Mouse (Mus musculus) kidney, postnatal 10 days (tissue): ENCODE results near the gene Cyb5rl.

Experiments
- DNase-seq: peaks from one replicate; pipeline ENCODE4 v3.0.0; 2021; ENCODE audit warnings: mixed read lengths

Cyb5rl gene

DNA sequence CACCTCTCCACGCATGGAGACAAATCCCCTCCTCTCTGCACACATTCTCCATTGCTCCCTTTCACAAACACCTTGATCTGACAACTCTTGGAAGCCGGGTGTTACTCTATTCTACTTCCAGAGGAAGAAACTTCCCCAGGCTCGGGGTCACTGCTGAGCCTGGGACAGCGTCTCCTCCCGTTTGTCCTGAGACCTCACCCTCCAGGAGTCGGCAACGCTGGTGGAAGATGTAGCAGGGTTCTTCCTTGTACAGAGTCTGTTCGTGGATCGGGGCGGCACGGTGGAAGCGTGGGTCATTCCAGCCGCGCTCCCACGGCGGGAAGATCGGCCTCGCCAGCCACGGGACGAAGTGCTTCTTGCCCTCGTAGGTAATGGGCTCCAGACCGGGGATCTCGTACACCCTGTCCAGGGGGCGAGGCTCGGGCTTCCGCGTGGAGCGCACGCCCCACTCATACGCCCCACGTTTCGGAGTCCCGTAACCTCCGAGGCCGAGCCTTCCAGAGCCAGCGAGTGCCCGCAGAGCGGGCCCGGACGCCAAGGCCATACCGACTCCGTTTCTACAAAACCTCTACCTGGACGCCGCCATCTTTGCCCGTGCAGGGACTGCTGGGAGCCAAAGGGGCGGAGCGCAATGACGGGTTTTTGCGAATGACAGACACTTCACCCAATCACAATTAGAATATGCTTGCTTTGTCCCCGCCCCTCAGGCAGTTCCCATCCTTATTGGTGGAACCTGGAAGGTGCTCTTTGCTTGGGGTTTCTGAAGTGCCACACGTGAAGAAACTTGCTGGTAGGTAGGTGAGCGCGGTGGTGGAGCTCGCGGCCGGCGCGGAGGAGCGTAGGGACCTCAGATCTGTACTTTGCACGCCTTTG lies at the start of gene Cyb5rl, which contains the start of gene Mrpl37:
Gene Cyb5rl, plus strand, starts transcription at position 737 of the 873 bp plus-strand sequence.
Gene Mrpl37, minus strand, starts transcription at position 617 of the 873 bp plus-strand sequence.
- DNase-seq = peak; percentile 95

DNA sequence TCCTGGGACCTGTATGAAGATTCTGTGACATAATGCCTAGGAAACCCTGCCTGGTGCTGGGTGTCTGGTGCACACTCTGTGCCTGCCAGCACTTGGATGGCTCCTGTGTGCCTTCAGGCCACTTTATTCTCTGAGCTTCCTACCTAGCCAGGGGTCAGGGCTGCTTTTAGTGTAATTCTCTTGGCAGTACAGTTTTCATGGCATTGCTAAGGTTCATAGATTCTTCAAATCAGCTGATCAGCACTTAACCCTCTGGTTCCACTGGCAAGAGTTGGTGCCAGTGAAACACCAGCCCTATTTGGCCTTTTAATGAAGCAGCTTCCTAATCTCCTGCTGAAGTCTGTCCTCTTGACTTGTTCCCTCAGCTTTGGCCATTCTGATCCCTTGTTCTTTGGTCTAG lies 49.5 kb upstream of the Cyb5rl start:
- no peak for DNase-seq

DNA sequence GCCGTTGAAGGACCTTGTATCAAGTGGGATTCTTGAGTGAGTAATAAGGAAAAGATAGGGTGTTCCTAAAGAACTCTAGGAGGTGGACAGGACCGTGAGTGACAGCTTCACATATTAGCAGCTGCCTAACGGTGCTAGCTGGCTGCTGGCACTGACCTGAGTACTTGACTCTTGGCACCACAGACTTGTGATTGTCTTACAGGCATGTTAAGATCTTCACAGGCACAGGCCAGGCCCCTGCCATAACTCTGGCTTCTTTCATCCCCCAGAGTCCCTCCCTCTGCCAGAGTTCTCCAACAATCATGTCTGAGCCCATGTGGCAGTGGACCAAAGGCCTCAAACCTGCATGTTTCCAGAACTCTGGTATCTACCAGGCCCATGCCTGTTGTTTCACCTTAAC lies 48.3 kb upstream of the Cyb5rl start:
- DNase-seq = no peak

DNA sequence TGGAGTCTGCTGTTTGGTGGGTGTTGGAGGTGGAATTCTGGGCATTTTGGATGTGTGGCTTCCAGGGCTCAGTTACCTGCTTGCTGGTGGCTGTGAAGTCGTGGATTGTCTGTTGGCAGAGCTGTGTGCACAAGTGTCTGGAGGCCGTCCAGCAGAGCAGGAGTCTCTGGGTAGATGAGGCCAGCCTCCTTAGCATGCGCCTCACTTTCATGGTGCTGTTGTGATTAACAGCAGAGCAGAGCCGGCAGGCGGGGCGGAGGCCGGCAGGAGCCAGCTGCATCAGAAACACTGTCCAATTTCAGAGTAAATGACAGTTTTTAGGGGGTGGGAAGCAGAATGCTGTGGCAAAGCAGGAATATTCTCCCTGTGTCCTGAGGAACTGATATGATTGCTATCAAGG lies 47.8 kb upstream of the Cyb5rl start:
- DNase-seq = peak; percentile 45

DNA sequence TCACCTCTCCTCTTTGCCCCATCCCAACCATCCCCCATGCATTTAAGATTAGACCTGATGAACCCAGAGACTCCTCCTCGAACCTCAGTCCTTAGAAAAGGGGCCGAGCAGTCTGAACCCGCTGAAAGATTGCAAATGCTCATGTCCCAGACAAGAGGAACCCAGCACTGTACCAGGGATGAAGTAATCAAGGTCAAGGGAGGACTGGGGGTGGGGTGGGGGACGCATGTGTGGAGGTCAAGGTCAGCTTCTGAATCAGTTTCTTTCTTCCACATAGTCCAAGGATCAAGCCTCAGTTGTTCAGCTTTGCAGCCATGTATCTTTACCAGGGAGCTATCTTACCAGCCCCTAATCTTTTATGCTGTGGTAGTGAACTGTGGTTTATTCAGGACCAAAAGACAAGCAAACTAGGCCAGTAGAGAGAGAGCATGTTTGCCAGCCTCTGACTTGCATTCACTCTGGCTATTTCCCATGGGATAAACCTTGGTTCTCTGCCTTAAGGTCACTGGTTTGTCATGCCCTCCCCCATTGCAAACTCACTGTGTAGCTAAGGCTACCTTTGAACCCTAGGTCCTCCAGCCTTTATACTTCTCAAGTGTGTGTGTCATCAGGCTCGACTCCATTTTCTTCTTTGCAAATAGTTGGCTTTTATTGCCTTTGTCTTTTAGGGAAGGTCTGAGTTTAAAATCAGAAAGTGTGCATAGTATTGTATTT lies 46.3 kb upstream of the Cyb5rl start:
- DNase-seq = no peak

DNA sequence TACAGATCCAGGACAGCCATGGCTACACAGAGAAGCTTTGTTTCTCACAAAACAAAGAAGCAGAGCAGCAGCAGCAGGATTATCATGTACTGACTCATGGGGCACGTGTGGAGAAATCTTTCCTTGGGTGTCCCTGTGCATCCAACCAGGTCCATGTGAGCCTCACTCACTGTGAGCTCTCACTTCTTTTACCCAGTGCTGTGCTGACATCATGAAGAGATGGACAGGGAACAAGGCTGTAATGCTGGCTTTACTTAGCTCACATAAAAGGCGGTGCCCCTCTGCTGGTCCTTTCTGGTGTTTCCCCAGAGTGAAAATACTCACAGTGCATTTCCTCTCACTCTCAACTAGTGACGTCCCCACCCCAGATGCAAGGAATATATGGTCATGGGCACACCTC lies 45.3 kb upstream of the Cyb5rl start:
- no peak for DNase-seq

DNA sequence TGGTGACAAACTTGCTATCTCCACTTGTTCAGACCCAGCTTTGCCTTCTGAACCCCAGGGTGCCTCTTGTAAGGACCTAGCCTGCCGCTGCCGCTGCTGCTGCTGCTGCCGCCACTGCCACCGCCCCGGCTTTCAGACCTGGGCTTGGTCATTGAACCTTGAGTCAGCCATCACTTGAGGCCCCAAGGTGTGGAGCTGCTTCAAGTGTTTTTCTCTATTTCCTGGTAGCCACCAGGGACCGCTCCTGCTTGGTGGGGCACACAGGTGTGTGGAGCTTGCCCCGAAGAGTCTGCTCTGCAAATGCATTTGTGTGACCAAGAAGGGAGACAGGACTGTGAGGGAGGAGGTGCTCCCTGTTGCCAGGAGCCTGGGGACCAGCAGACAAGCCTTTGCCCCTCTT lies 41.9 kb upstream of the Cyb5rl start:
- DNase-seq = no peak

DNA sequence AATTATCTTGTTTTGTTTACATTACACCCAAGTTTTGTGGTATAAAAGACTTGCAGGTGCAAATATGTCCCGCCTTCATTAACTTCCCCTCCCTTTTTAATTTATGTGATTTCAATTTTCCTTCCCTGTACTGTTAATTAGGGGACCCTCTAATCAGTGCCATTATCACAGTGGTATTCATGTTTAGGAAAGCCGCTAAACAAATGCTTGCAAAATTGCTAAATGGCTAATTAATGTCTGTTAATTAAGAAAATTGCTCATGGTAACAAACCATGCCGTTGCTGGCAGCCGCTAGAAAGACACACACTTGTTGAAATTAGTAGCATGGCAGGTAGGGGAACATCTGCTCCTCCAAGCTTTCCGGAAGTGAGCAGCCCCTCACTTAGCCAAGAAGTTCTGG lies 41.4 kb upstream of the Cyb5rl start:
- no peak for DNase-seq

DNA sequence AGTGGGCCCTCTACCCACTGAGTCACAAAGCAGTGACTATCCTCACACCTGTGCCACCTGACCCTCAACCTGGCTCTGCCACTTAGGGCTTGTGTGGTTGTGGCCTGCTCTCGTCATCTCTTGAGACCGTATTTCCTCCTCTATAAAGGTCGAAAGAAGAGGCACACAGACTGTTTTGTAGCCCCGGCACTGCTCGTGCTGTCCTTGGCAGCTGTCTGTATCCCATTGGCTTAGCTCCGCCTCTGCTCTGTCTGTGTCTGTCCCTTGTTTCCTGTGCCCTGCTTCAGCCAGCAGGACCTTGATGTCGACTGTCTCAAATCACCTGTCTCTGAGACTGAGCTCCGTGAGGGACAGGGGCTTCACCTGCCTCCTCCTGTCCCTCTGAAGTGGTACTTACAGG lies 40.3 kb upstream of the Cyb5rl start:
- no peak for DNase-seq

DNA sequence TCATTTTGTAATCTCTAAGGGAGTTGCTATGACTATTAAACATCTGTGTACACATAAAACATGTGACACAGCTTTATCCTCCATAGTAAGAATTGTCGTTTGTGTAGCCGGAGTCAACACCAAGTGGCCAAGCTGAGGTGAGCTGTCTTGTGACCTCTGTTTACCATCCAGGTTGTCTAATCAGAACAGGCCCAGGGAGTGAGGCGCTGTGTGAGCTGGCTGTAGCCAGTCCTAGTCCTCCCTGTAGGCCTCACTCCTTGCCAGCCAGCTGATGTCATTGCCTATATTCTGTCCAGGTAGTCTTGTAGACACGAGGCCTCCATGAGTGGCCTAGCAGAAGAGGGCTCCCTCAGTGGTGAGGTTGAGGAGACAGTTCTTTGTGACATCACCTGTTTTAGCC lies 31.1 kb upstream of the Cyb5rl start:
- no peak for DNase-seq

DNA sequence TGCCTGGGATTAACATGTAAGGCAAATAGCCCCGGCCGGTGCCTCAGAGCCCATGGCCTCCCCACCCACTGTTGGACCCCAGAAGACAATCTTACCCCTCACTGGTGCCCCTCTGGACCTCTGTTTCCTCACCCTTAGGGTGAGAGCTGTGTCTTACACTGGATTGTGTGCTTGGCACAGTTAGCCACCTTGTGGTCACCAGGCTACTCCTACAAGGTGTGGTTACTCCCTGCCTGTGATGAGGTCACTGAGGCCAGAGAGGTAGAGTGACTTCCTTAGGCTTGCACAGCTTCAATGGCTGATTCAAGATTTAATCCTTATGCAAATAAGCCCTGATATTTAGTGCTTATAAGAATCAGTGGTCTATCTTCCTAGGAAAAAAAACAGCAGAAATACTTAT lies 29.8 kb upstream of the Cyb5rl start:
- DNase-seq = no peak

DNA sequence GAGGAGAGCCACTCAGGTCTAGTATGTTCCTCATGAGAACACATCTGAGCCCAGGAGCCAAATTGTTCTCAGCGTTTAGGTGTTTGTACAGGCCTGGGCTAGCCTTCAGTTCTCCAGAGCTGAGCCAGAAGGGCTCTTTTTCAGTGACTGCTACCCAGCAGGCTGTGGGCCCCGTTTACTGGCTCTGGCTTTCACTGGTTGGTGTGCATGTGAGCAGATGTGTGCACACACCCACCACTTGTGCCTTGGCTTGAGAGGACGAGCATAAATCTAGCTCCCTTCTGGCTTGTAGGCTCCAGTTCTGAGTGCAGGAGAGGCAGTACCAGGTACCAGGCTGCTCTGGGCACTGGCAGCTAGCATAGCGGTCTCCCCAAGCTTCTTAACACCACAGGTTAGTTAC lies 28.5 kb upstream of the Cyb5rl start:
- DNase-seq = no peak

DNA sequence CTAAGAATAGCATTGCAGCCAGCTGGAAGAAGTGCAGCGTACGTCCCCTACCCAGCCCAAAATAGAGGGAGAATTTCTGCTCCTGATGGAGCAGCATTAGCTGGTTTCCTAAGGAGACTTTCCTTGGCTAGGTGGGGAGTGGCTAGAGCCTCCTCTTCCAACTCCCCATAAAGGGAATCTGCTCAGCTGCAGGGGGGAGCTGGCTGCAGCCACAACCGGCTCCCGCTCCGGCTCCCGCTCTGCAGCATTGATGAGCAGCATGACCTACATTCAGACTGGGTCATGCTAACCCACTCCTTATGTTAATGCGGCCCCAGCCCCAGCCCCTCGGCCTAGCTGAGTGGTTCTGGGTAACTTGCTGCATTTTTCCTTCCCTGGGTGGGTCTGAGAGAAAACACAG lies 27.5 kb upstream of the Cyb5rl start:
- DNase-seq = no peak

DNA sequence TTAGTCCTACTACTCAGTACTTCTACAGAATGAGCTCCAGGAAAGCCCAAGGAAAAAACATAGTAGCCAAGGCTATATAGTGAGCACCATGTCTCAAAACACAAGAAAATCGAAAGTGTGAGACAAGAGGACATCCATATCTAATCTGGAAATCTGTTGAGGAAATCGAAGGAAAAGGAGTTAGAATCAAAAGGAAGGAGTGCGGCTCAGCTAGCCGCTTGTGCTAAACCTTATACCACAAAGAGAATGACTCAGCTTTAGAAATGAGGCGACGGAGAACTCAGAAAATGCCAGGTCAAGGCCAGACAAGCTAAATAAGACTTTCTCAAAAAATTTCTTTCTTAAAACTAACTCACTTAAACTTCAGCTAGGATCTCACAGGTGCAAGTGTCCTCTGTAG lies 24.5 kb upstream of the Cyb5rl start:
- no peak for DNase-seq

DNA sequence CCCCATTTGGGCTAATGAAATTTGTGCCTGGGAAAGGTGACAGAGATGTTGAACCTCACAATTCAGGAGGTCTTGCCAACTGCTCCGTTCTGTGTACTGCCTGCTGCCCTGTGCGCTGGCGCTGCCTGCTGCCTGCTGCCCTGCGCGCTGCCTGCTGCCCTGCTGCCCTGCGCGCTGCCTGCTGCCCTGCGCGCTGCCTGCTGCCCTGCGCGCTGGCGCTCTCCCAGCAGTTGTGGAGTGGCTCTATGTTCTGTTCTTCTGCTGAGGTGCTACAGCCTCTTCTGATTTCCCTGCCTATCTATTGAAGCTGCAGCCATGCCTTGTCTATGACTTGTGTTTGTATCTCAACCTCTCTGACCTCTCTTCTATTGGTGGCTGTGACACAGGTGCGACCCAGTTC lies 21.6 kb upstream of the Cyb5rl start:
- no peak for DNase-seq

DNA sequence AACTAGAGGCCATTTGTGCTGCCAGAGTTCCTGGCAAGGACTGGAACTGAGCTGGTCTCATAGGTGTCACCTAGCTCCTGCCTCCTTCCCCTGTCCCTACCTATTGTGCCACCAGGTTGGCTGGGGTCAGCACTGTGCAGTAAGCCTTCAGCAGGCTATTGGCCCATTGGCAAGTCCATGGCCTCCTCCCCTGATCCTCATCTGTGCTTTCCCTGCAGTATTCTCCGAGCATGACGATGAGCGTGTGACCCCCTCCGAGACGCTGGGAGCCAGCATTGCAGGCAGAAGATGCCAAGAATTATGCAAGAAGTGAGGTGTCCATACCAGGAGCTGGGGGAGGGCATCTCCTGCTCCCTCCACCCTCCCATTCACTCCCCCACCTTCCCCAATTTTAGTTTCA lies 19.0 kb upstream of the Cyb5rl start:
- DNase-seq = no peak

DNA sequence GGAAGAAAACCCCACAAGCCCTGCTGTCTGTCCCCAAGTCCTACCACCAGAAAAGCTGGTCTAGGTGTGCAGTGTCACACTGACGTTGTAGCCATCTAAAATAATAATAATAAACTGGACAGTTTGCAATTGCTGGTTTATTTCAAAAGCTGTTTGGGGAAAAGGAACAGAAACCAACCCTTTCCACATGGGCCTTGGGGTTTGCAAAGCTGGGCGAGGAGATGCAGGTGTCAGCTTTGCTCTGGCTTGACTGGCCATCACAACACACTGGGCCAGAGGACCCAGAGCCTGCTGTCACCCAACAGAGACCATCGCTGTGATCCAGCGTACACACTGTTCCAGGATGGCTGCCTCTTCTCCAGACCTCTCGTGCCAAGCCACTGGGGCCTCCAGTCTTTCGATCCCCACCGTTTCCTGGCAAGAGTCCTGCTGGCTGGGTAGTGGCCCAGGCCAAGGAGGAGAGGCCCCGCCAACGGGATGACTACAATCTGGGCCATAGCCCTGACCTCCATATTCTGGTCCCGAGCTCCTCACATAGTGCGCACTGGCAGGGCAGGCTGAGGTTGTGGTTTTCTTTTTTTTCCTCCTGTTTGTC lies 18.1 kb upstream of the Cyb5rl start:
- DNase-seq = no peak

DNA sequence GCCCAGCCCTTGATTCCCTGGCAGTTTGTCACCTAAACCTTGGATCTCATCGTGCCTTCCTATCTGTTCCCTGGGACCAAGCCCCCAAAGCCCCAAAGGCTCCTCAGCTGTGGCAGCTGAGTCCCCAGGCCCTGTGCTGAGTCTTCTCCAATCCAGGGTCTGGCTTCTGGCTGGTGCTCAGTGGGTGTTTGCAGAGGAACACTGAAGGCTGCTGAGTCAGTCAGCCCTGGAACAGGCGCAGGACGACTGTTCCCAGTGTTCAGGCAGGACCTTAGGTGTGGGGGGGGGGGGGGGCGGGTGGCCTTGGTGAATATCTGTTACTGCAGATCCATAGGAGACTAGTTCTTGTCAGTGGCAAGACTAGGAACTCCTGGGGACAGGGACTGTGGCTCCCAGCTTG lies 14.9 kb upstream of the Cyb5rl start:
- DNase-seq = no peak

DNA sequence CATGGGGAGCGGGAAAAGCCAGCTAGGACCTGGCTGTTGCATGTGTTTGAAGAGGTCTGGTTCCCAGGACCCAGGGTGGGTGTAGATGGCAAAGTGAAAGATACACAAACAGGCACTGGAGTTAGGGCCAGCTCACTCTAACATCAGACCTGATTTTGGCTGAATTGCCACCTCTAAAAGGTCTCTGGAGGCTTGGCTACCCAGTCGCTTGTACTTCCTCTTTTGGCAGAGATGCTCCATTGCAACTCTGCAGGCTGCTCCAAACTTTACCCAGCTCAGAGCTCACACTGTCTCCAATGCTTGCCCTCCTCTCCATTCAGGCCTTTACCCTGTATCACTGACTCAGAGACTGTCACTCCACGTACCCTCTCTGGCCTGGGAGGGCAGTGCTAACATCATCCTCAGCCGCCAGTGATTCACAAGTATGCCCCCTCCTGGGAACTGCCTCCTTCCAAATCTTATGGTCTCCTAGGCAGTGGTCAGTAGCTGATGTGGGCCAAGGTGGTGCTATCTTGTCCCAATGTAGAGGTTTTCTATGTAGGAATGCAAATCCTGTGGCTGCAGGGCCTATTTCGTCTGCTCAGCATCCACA lies 13.7 kb upstream of the Cyb5rl start:
- DNase-seq = no peak

DNA sequence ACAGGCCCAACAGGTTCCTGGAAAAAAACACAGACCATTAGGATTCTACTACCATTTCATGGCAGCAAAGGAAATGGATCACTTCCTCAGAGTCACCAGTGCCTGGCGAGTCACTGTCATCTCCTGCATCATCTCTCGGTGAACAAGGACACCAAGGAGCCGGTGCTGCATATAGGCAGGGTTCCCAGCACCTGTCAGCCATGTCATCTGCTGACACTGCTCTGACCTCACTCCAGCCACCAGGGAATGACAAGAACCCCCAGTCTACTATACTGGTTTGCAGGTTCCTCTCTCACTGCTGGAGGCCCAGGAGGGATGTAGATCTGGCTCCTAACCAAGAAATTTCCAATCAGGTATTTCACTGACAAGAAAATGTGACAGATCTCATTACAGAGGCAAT lies 10.7 kb upstream of the Cyb5rl start:
- no peak for DNase-seq

DNA sequence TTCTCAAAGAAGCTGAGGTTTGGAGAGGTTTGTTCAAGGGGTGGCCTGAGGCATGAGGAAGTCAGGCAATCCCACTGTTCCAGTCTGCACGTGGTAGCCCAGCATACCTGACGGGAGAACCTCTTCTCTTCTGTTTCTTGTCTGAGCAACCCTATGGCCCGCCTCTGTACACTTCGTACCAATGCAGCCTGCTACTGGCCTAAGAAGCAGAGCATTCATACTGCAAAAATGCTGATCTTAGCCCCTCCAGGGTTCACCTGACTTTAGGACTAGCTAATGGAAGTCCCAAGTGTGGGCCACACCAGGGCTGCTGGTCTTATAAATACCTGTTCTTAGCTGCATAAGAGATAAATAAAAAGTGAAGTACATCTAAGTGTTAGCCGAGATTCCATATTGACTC lies 8.4 kb upstream of the Cyb5rl start:
- no peak for DNase-seq

DNA sequence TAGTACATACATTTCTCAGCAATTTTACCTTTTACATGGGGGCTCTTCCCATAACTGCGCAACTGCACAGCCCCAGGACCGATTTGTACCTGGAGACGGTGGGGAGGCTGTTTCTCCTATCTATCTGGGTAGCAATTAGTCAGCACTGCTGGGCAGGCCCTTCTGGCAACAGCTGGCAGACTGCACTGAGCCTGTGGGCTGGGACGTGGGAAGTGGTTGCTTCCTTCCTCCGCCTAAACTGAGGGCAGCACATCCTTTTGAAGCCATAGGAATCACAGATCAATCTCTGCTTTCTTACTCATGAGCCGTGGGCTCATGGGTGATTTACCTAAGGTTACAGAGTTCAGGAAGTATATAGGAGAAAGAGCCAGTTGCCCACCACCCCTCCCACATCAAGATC lies 8.0 kb upstream of the Cyb5rl start:
- no peak for DNase-seq

DNA sequence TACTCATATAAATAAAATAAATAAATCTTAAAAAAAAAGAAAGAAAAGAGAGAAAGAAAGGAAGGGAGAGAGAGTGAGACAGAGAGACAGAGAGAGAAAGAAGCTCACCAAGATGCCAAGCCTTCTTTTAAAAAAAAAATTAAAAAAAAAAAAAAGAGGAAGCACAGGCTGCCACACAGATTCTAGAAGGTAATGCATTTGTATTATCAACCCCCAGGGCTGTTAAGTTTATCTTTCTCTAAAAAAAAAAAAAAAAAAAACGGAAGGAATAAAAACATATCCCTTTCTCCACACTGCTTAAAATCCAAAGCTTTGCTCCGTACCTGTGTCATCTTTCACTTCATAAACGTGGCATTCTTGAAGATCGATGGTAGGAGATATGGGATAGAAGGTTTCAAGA lies 5.2 kb upstream of the Cyb5rl start:
- no peak for DNase-seq

DNA sequence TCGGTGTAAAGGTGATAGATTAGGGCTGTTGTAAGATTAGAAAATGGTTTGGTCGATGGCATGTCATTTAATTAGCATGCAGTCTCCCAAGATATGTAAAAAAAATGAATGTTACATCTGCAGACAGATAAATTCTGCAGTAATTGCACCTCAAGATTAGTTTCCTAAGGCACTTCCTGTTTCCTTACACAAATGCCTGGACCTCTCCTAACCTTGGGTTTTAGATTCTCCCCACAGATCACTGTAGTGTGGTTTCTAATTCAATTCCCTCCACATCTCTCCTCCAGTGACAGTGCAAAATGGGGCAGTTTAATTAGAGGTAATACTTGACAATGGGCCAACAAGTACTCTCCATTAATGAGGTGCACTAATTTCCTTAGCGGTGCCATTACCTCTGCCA lies 3.6 kb upstream of the Cyb5rl start:
- no peak for DNase-seq
